Mouse (Mus musculus) liver, postnatal 0 days (tissue): ENCODE data around the gene Arhgef19.

Experiments used
- CTCF ChIP-seq: sonication (generic); IDR thresholded peaks from 2 replicates; pipeline ENCODE4 v1.5.1; 2016; ENCODE audit warnings: antibody characterized with exemption, low read depth
- EP300 ChIP-seq: IDR thresholded peaks from 2 replicates; pipeline ENCODE4 v1.6.1; 2016; ENCODE audit warnings: antibody characterized with exemption, low read depth, mild to moderate bottlenecking

GRCm38 (mm10) chr4:141282623-141283022 lies 43.3 kb downstream of the Arhgef19 start:
- TF ChIP-seq CTCF (no peak), EP300 (no peak)
